Mouse (Mus musculus) brain, embryonic 14.5 days (tissue): Measurements from ENCODE around the gene Guk1. TPM values are rescaled to one million over a fixed set of nuclear protein-coding genes. Genes with fewer than 3 reads are reported as not detected.

Experiments
- DNase-seq: peaks from one replicate; pipeline ENCODE4 v3.0.0-alpha.2; 2011; ENCODE audit warnings: low read depth
- CTCF ChIP-seq: fragments of 200-500 bp; IDR thresholded peaks from 2 replicates; pipeline ENCODE4 v1.5.1; 2012; ENCODE audit warnings: inconsistent platforms, mild to moderate bottlenecking, moderate library complexity, borderline replicate concordance; ENCODE audit not compliant: insufficient read depth, insufficient read length; ENCODE audit errors: extremely low read depth
- POLR2A ChIP-seq: fragments of 200-500 bp; IDR thresholded peaks from 2 replicates; pipeline ENCODE4 v1.6.1; 2012; ENCODE audit warnings: mild to moderate bottlenecking, inconsistent platforms, borderline replicate concordance; ENCODE audit not compliant: poor library complexity, insufficient read depth, insufficient read length, severe bottlenecking; ENCODE audit errors: extremely low read depth
- polyA plus RNA-seq: library from polyadenylated mRNA; depleted of rRNA; stranded (reverse); fragments of >200 nt; gene quantifications from 2 replicates; pipeline ENCODE4 v1.2.3, GENCODE M21; 2012

Gene Guk1
- polyA plus RNA-seq, 1 experiment: 145 TPM

DNA sequence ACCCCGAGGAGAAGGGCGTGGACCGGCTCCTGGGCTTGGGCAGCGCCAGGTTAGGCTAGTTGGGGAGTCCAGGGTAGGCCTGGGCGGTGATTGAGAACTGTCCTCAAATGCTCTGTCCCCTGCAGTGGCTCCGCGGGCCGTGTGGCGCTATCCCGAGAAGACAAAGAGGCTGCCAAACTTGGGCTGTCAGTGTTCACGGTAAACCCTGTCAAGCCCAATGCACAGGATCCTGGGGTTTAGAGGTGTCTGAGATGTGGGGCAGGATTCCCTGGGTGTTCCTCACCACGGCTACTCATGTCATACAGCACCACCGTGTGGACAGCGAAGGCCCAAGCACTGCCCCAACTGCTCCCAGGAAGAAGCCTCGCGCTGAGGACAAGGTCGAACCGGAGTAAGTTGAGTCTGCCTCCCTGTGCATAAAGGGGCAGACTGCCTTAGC is 17.0 kb upstream of the Guk1 start:
- TF ChIP-seq POLR2A: no peak
- peak; percentile 64 for TF ChIP-seq CTCF
- peak; percentile 78 for DNase-seq

DNA sequence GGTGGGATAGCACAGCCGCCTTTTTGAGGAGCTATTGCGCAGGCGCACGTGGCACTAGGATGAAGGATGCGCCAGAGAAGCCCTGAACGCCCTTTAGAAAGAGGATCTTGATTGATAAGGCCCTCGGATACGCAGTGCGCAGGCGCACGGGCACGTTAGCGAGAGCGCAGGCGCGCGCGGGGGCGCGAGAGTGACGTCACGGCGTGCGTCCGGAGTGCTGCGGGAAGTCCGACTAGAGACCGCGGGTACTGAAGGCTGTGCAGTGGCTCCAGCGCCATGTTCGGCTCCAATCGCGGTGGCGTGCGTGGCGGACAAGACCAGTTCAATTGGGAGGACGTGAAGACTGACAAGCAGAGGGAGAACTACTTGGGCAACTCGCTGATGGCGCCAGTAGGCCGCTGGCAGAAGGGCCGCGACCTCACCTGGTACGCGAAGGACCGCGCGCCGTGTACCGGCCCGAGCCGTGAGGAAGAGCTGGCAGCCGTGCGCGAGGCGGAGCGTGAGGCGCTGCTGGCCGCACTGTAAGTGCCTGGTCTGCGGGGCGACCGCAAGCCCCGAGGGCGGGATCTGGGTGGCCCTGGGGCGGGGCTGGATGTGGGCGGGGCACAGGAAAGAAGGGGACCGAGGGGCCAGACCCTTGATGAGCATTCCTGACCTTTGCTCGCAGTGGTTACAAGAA is 16.3 kb upstream of the Guk1 start, which contains the start of gene 2310033P09Rik:
TSS of gene 2310033P09Rik (plus strand) at position 169 of the 679 bp plus-strand sequence.
- peak; percentile 67; the same call in 1 of the 2 replicates for TF ChIP-seq POLR2A
- TF ChIP-seq CTCF: no peak

DNA sequence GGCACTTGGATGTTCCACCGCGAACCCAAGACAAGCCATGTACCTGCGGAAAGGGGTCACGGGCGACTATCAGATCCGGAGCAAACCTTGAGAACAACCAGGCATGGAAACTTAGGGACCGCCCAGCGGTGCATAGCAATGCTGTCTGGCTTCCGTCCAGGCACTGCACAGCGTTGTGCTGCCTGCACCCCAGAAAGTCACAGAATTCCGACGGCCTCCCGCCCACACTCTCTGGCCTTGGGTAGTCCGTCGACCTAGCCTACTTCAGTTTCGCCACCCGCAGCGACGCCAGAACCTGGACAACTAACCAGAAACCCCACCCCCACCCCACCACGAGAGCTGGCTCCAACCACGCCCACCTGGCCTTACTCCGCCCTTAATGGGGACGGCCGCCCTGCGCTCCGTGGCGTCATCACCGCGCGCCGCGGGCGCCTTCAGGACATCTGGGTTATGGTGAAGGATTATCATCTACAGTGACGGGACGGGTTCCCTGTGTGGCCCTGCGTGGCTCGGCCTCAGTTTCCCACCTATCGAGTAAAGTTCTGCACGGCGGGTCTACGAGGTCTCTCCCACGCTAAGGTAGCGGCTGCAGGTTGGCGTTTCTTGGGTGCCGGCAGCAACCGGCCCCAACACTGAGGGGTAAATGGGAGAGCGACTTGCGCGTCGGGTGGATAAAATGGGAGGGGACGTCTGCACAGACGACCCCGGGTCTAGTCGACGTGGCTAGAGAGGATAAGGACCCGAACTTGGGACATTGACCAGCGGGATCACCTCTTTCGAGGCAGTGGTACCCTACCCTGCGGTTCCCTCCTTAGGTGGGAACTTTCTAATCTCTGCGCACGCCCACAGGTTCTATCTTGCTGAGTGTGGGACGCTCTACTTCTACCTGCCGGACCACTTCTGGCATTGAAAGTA is 10.3 kb upstream of the Guk1 start, which contains the start of gene Mrpl55:
TSS of gene Mrpl55 (plus strand) at position 406 of the 915 bp plus-strand sequence.
- peak; percentile 35; the same call in 1 of the 2 replicates for TF ChIP-seq POLR2A
- TF ChIP-seq CTCF: no peak
- DNase-seq: peak; percentile 98

More for the DNA sequence above, 16.3 kb upstream of the Guk1 start, which contains the start of gene 2310033P09Rik:
- DNase-seq: peak; percentile 99

DNA sequence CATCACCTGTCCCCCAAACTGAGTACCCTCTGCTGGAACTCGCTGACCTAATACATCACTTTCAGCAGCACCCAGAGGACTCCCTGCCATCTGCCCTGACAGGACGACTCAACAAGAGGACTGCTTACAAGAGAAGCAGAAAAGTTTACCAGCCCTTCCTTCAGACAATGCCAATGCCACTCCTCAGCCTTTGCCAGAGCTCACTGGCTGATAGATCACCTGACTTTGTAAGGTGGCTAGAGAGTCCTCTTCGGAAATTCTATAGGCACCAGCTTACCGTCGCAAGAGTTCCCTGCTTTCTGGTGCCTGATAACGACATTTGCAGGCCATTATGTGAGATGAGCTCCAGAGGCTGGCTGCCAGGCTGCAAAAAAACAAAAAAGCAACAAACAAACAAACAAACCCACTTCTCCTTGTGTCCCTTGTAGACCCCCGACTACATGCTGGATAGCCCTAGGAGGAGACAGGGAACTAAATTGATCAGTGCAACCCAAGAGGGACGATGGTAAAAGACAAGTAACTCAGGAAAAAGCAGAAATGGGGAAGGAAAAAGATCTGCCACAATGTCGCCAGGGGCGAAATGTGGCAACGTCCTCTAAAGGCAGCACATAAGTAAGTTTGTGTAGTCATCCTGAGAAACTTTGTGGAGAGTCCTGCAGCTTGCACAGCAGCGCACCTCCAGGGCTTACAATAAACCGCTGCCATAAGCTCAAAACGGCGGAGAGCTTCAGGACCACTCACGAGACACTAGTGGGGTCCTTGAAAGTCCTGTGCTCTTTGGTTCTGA is 9.4 kb upstream of the Guk1 start:
- no peak for DNase-seq
- TF ChIP-seq POLR2A (no peak), CTCF (no peak)

DNA sequence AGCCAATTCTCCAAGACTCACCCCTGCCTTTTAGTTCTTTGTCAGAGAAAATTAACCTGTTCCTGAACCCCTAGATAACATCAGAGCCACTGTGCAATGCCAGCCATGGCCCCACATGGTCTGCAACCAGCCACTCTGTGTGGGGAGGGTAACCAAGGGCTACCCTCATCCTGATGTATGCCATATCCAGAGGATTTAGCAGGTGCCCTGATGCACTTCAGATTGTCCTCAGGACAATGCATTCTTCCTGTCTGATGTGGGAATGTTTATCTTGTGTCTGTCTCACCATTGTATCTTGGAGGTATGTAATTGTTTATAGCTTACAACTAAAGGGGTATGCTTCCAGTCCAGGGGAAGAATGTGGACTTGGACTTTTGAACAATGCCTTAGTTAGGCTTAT is 4.2 kb upstream of the Guk1 start:
- no peak for DNase-seq
- TF ChIP-seq POLR2A (no peak), CTCF (no peak)

DNA sequence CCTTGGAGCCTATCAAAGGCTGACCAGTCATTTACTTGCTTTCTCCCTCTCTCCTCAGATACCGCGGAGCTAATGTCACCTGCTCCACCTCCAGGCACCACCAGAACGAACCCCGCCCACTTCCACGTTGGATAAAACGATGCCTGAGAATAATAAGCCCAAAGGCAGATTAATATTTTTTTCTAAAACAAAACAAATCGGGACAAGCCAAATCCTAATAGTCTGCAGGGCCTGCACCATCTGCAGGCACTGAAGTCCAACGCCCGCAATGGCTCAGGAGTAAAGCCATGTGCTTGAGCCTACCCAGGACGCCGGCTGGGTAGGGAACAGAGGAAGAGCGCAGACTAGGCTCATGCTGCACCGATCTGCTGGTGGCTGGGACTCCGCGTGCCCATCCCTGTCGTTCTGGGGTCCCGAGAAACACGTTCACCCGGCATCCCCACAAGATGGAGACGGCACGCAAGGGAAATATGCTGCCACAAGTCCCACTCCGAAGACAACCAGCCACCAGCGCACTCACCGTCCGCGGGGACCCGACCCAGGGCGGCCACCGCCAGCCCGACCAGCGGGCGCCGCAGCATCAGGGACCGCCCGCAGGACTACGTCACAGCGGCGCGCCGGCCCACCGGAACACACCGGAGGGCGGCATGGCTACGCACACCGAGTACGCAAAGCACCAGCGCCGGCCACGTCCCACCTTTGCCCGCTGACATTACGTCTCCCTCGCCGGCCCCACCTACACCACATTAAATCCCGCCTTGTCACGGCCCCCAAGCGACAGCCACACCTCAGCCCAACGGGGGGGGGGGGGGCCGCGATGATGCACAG is 567 bp downstream of the Guk1 start:
- peak; percentile 98 for TF ChIP-seq POLR2A
- TF ChIP-seq CTCF: no peak
- peak; percentile 97 for DNase-seq

DNA sequence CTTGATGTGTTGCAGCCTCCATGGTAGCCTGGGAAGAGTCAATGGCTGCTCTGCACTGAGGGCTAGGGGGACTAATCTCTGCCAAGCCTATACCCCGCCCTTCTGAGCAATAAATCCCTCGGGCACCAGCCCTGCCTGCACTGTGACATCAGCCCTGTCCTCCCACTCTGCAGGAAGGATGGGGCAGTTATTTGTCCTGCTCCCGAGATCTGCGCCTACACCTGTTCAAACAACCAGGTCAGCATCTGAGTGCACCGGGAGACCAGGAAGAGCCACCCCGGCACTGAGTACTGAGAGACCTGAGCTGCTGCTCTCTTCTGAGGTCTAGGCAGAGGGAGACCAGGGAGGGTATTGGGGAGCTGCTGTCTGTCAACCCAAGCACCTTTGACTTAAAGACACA is 4.3 kb downstream of the Guk1 start:
- no peak for TF ChIP-seq CTCF
- TF ChIP-seq POLR2A: no peak
- no peak for DNase-seq

DNA sequence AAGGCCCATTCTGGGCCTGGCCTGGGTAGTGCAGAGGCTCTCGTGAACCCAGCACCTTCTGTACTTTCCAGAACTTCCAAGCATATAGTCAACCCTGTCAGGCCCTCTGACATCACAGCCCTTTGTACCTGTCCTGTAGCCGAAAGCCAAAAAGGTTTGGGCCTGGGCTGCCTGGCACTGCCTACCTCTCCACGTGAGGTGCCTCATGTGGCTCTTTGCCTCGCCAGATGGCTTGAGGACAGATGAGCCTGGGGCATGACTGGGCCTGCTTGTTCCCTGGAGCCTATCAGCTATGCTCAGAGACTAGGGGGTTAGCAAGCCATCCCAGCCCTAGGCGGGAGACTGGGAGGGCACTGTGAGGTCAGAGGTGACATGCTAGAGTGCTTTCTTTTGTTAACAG is 6.5 kb downstream of the Guk1 start:
- no peak for DNase-seq
- TF ChIP-seq POLR2A: no peak
- no peak for TF ChIP-seq CTCF

DNA sequence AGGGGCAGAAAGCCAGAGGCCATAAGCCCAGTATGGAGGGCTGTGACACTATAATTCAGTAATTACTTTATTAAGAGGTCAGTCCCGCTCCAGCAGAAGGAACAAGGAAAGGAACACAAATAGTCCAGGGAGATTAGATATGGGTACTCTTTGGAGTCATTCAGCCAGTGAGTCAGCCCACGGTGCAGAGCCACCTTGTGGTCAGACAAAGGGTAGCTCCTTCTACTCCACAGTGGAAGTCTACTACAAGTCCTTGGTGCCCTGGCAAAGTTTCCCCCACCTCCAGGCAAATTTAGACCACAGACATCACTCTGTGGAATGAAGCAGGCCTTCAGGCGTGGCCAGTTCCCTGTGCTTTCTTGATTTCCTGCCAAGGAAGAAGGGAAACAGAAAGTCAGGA is 8.2 kb downstream of the Guk1 start:
- TF ChIP-seq POLR2A (no peak), CTCF (peak; percentile 75)
- DNase-seq: peak; percentile 61

DNA sequence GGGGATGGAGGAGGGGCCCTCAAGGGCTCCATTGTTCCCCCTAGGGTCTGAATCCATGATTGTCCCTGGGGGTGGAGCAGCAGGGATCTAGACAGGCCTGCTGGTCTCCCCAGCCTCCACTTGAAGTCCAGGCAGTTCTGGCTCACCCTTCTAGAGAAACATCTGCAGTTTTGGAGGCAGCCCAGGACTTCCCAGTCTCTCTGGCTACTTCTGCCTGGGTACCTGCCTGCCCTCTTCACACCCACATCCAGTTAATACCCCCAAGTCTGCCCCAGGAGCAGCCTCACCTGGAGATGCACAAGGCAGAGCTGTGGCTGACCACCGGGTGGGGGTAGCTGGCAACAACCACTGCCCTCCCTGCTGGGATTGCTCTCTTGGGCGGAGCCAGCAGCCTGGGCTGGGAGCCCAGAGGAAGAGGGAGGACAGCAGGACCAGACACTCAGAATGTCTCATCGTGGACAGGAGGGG is 9.1 kb downstream of the Guk1 start, which contains the start of gene Gjc2:
TSS of gene Gjc2 (minus strand) at position 350 of the 468 bp plus-strand sequence.
- no peak for DNase-seq

DNA sequence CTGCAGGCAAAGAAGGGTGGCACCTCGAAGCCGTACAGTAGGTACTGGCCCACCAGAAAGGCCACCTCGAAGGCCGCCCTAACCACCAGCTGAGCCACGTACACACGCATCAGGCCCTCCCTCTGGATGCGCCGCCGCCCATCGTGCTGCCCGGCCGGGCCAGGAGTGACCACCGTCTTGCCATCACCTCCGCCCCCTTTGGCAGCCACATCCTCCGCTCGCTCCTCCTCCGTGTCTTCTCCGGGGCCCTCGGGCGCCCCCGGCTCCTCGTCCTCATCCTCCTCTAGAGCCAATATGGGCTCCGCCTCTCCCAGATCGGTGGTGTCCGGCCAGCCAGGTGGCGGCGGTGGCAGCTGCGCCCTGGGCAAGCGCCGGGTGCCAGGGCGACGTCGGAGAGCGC is 15.1 kb downstream of the Guk1 start:
- DNase-seq: no peak
- TF ChIP-seq CTCF (no peak), POLR2A (no peak)

More for the DNA sequence above, 9.1 kb downstream of the Guk1 start, which contains the start of gene Gjc2:
- TF ChIP-seq POLR2A: no peak
- no peak for TF ChIP-seq CTCF

DNA sequence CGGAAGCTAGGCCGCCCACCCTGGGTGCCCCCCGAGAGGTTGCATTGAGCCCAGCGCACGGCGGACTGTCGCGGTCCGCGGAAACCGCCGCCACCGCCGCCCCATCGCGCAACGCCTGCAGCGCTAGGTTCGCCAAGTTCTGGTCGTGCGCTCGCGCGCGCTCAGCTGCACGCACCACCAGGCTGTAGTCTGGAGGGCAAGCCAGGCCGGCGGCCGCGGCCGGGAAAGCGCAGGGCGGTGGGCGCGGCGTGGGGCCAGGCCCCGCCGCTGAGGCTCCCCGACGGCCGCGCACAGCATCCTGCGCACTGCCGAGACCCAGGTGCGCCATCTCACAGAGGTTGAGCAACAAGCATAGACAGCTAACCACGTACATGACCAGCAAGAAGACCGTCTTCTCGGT is 15.5 kb downstream of the Guk1 start:
- no peak for DNase-seq
- TF ChIP-seq POLR2A (no peak), CTCF (no peak)

DNA sequence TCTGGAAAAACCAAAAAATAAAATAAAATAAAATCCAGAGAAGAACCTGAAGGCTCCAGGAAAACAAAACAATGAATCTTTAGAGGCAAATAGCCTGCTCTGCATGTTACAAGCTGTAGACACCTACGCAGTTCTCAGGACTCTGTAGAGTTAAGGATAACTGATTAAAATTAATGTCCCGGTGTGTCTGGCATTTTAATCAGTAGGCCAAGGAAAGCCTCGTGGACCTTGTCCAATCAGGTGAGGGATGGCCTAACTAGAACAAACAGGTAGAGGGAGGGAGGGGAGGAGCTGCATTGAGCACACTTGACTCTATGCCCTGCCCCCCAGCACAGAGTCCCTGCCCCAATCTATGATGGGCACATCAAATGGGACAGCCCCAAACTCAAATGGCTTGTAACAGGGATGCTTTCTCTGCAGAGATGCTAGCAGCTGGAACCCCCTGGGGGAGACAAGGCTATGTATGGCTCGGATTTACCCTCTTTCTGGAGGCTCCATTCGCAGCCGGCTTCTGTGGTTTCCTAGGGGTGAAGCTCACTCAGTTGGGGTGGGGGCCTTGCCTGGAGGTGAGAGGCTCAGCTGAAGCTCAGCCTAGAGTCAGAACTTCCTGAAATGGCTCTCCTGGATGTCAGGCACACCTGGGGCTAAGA is 17.7 kb downstream of the Guk1 start:
- TF ChIP-seq CTCF (no peak), POLR2A (no peak)
- DNase-seq: no peak
